Mouse (Mus musculus): ENCODE results near the gene Cav1.

DNA sequence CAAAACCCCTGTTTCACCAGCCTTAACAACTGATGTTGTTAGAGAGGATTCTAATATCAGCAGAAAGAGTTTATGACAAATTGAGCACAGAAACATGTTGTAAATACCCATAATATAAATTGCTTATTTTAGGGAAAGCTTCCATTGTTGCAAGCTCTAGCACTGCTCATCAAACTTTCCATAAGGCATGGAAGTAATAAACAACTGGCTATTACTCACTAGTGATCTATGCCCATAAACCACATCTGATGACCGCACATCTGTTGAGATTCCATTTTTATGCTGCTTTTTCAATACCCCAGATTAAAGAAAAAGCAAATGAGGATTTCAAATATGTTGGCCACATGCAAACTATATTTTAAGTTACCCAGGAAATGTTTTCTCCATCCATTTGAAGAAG, 48.0 kb upstream of the Cav1 start:
- TF ChIP-seq GATA1 (IDR thresholded peaks at IDR 0.05; ENCODE audit: low read length) (no peak), TAL1 (IDR thresholded peaks at IDR 0.05; ENCODE audit: low read length) (no peak)
